Mouse (Mus musculus): ENCODE results near the gene Sub1.

- no peak for TF ChIP-seq GATA1 (IDR thresholded peaks at IDR 0.05; ENCODE audit: low read length)
- TF ChIP-seq TAL1 (IDR thresholded peaks at IDR 0.05; ENCODE audit: low read length) = no peak
These were observed 42.6 kb downstream of the Sub1 start for GRCm38 (mm10) chr15:11954190-11954589.

Measured in erythroblast, embryonic 14.5 days (primary cell).